Mouse (Mus musculus): ENCODE data around the gene 9030612E09Rik. TPM values are rescaled to one million over a fixed set of nuclear protein-coding genes. Genes with fewer than 3 reads are reported as not detected.

9030612E09Rik gene
- total RNA-seq, 2 experiments from 2014 or later: not detected

- no peak for ATAC-seq (replicated peaks; ENCODE audit: low FRiP score, low TSS enrichment, poor library complexity, severe bottlenecking)
These were observed 5.9 kb downstream of the 9030612E09Rik start for GRCm38 (mm10) chr10:43180313-43180912.

GRCm38 (mm10) chr10:43200206-43200605, 25.7 kb downstream of the 9030612E09Rik start:
- ATAC-seq (replicated peaks; ENCODE audit: low FRiP score, low TSS enrichment, poor library complexity, severe bottlenecking): no peak

- ATAC-seq (replicated peaks; ENCODE audit: low FRiP score, low TSS enrichment, poor library complexity, severe bottlenecking): no peak
These were observed 29.4 kb downstream of the 9030612E09Rik start for GRCm38 (mm10) chr10:43203865-43204264.

- 0 out of 2 replicates have a peak, but pooled peaks have one; percentile 61 for ATAC-seq (replicated peaks; ENCODE audit: low FRiP score, low TSS enrichment, poor library complexity, severe bottlenecking)
These were observed 37.4 kb downstream of the 9030612E09Rik start for GRCm38 (mm10) chr10:43211866-43212265.

GRCm38 (mm10) chr10:43217361-43217900, 42.9 kb downstream of the 9030612E09Rik start:
- ATAC-seq (replicated peaks; ENCODE audit: low FRiP score, low TSS enrichment, poor library complexity, severe bottlenecking): no peak

GRCm38 (mm10) chr10:43220479-43220878, 46.0 kb downstream of the 9030612E09Rik start:
- no peak for ATAC-seq (replicated peaks; ENCODE audit: low FRiP score, low TSS enrichment, poor library complexity, severe bottlenecking)

- ATAC-seq (replicated peaks; ENCODE audit: low FRiP score, low TSS enrichment, poor library complexity, severe bottlenecking): peak; percentile 99
These were observed 46.6 kb downstream of the 9030612E09Rik start, which contains the start of gene Pdss2 for GRCm38 (mm10) chr10:43220910-43221625. TSS of gene Pdss2 (plus strand) at chr10:43221486.

GRCm38 (mm10) chr10:43221659-43222058, 47.2 kb downstream of the 9030612E09Rik start:
- peak; percentile 69 for ATAC-seq (replicated peaks; ENCODE audit: low FRiP score, low TSS enrichment, poor library complexity, severe bottlenecking)

GRCm38 (mm10) chr10:43223391-43223790, 48.9 kb downstream of the 9030612E09Rik start:
- no peak for ATAC-seq (replicated peaks; ENCODE audit: low FRiP score, low TSS enrichment, poor library complexity, severe bottlenecking)

Other genes starting within 250 kb of the 9030612E09Rik start
- not detected in 2 replicates for gene Sobp, start 174 bp upstream of the 9030612E09Rik start, total RNA-seq (2014; fragmentation: Nextera tagmentation)
- gene Sobp, start 174 bp upstream of the 9030612E09Rik start, total RNA-seq (2017): not detected in 2 replicates
- gene Pdss2, start 46.8 kb downstream of the 9030612E09Rik start, total RNA-seq (2014; fragmentation: Nextera tagmentation): 18.9 and 20.2 TPM in 2 replicates
- 25.5 and 27.2 TPM in 2 replicates for gene Pdss2, start 46.8 kb downstream of the 9030612E09Rik start, total RNA-seq (2017)

All from megakaryocyte-erythroid progenitor cell, adult 5-6 weeks (primary cell).